Mouse (Mus musculus) liver, adult (tissue): ENCODE results near the gene Olfr657.

ENCODE experiments used
- GATA4 ChIP-seq: IDR thresholded peaks from 2 replicates; pipeline ENCODE4 v1.6.1; 2014; ENCODE audit warnings: mild to moderate bottlenecking, low read length; ENCODE audit not compliant: insufficient replicate concordance

Olfr657 gene

GRCm38 (mm10) chr7:104624494-104624893 lies at the start of gene Olfr657:
Gene Olfr657 (plus strand): TSS chr7:104624794.
- no peak for TF ChIP-seq GATA4

GRCm38 (mm10) chr7:104577014-104577413 lies 47.6 kb upstream of the Olfr657 start, which contains the start of gene Olfr653:
Gene Olfr653 (plus strand): TSS chr7:104577314.
- no peak for TF ChIP-seq GATA4

- no peak for TF ChIP-seq GATA4
These were observed 43.7 kb upstream of the Olfr657 start for GRCm38 (mm10) chr7:104580846-104581245.

- TF ChIP-seq GATA4, result no peak
These were observed 43.2 kb upstream of the Olfr657 start for GRCm38 (mm10) chr7:104581429-104581828.

GRCm38 (mm10) chr7:104586725-104587124 lies 37.9 kb upstream of the Olfr657 start, which contains the start of gene Olfr654:
Gene Olfr654 (plus strand): TSS chr7:104587025.
- no peak for TF ChIP-seq GATA4

GRCm38 (mm10) chr7:104588274-104588673 lies 36.3 kb upstream of the Olfr657 start:
- no peak for TF ChIP-seq GATA4

- no peak for TF ChIP-seq GATA4
These were observed 22.9 kb upstream of the Olfr657 start, which contains the start of gene Olfr655 for GRCm38 (mm10) chr7:104601679-104602078. Gene Olfr655 (minus strand): TSS chr7:104601779.

- no peak for TF ChIP-seq GATA4
These were observed 21.4 kb upstream of the Olfr657 start for GRCm38 (mm10) chr7:104603173-104603572.

GRCm38 (mm10) chr7:104604727-104605126 lies 19.9 kb upstream of the Olfr657 start:
- TF ChIP-seq GATA4, result no peak

GRCm38 (mm10) chr7:104613655-104614054 lies 10.9 kb upstream of the Olfr657 start, which contains the start of gene Olfr656:
Gene Olfr656 (plus strand): TSS chr7:104613955.
- no peak for TF ChIP-seq GATA4

- no peak for TF ChIP-seq GATA4
These were observed 22.4 kb downstream of the Olfr657 start, which contains the start of gene Olfr658 for GRCm38 (mm10) chr7:104646841-104647482. Gene Olfr658 (minus strand): TSS chr7:104647305.

- TF ChIP-seq GATA4, result no peak
These were observed 41.9 kb downstream of the Olfr657 start, which contains the start of gene Olfr659 for GRCm38 (mm10) chr7:104666453-104666852. Gene Olfr659 (plus strand): TSS chr7:104666753.

GRCm38 (mm10) chr7:104686201-104686600 lies 61.6 kb downstream of the Olfr657 start, which contains the start of gene Olfr661:
Gene Olfr661 (plus strand): TSS chr7:104686501.
- TF ChIP-seq GATA4, result no peak
